19 mouse cellular contexts compared by ENCODE assay signal in genomic region chr16:48326903-48327302, GRCm38 (mm10). TPM values are rescaled to one million over a fixed set of nuclear protein-coding genes. Genes with fewer than 3 reads are reported as not detected.
DNase-seq lines count a peak whose midpoint lies in the region; ATAC-seq lines count a peak whose summit lies in the region.
"Had no signal": no experiment of that assay in that cellular context is flagged by ENCODE, and none has a peak within 500 bp of the region (broad histone marks: within the 10 kb centered on the region; RNA-seq: fewer than 3 reads in every experiment).

No protein-coding gene starts in this region.

- peak; percentile 54 for DNase-seq in heart, adult 11 months
- no peak for DNase-seq in heart, adult 9 months (ENCODE audit: low spot score in 2 of 2)
- DNase-seq in 416B (ENCODE audit: low read depth): peak; percentile 14
- peak; percentile 52 to 62 for DNase-seq in cerebellum, adult 18-20 months
- DNase-seq in embryo, embryonic 11.5 days (ENCODE audit: low read depth, low spot score): peak; percentile 8
- no peak for DNase-seq in left cerebral cortex, postnatal 4 days
- no peak for DNase-seq in urinary bladder, postnatal 25 days (ENCODE audit: low spot score)
- DNase-seq: forebrain, postnatal 0 days; heart, postnatal 14 days; lung, postnatal 14 days had no signal

- no peak overlapping the region for H3K4me2 ChIP-seq in intestine, embryonic 16.5 days (ENCODE audit: low read depth, low read length)
- H3K4me2 ChIP-seq: embryonic facial prominence, embryonic 13.5 days; liver, embryonic 12.5 days; midbrain, embryonic 15.5 days; stomach, embryonic 15.5 days had no signal

- H3K36me3 ChIP-seq in intestine, embryonic 16.5 days (ENCODE audit: control insufficient read depth, insufficient read depth, low read length): no peaks in the 10 kb centered on the region
- H3K36me3 ChIP-seq: embryonic facial prominence, embryonic 13.5 days; liver, embryonic 12.5 days; midbrain, embryonic 15.5 days; stomach, embryonic 15.5 days had no signal

- ATAC-seq in intestine, embryonic 16.5 days: no peak
- ATAC-seq: forebrain, postnatal 0 days; liver, embryonic 12.5 days; midbrain, embryonic 15.5 days had no signal

- no peaks in the 10 kb centered on the region for H3K27me3 ChIP-seq in intestine, embryonic 16.5 days (replicated peaks; ENCODE audit: control insufficient read depth, insufficient read depth, low read length)
- H3K27me3 ChIP-seq: embryonic facial prominence, embryonic 13.5 days; liver, embryonic 12.5 days; midbrain, embryonic 15.5 days; stomach, embryonic 15.5 days had no signal

- H3K27ac ChIP-seq in intestine, embryonic 16.5 days (ENCODE audit: low read length): no peak overlapping the region
- H3K27ac ChIP-seq: embryonic facial prominence, embryonic 13.5 days; liver, embryonic 12.5 days; midbrain, embryonic 15.5 days; stomach, embryonic 15.5 days had no signal

- H3K9me3 ChIP-seq in intestine, embryonic 16.5 days (ENCODE audit: control insufficient read depth, low read length): no peaks in the 10 kb centered on the region
- H3K9me3 ChIP-seq: embryonic facial prominence, embryonic 13.5 days; liver, embryonic 12.5 days; midbrain, embryonic 15.5 days; stomach, embryonic 15.5 days had no signal

- WGBS in intestine, embryonic 16.5 days: 53% methylated on average over 5 of the region's 5 CpGs

- no peak overlapping the region for H3K4me3 ChIP-seq in intestine, embryonic 16.5 days (ENCODE audit: low read length)
- H3K4me3 ChIP-seq: embryonic facial prominence, embryonic 13.5 days; liver, embryonic 12.5 days; midbrain, embryonic 15.5 days; stomach, embryonic 15.5 days had no signal

- no peaks in the 10 kb centered on the region for H3K4me1 ChIP-seq in intestine, embryonic 16.5 days (ENCODE audit: control insufficient read depth, insufficient read depth, low read length)
- H3K4me1 ChIP-seq: embryonic facial prominence, embryonic 13.5 days; liver, embryonic 12.5 days; midbrain, embryonic 15.5 days; stomach, embryonic 15.5 days had no signal

- H3K9ac ChIP-seq in intestine, embryonic 16.5 days (ENCODE audit: low read depth, low read length): no peak overlapping the region
- H3K9ac ChIP-seq: embryonic facial prominence, embryonic 13.5 days; forebrain, postnatal 0 days; liver, embryonic 12.5 days; midbrain, embryonic 15.5 days; stomach, embryonic 15.5 days had no signal

- intact Hi-C loops in left cerebral cortex, postnatal 4 days (cut with DNase I): no loop called here

RNA-seq across cellular contexts. Expression of gene Dppa2, which starts 23.2 kb away (rescaled TPM):
- polyA plus RNA-seq in intestine, embryonic 16.5 days (2015; fragmentation: Nextera tagmentation; extraction: Ambion mirVana): 0.06 TPM in 1 of 2 replicates, not detected in the other
- total RNA-seq in left cerebral cortex, postnatal 4 days (2021): not detected
- total RNA-seq: forebrain, postnatal 0 days; gastrocnemius, postnatal 4 days; heart, postnatal 14 days; left cerebral cortex, postnatal 10 days; neutrophil, adult 5-6 weeks had no signal
- polyA plus RNA-seq: embryonic facial prominence, embryonic 13.5 days; forebrain, postnatal 0 days; large intestine, adult 2 months; liver, embryonic 12.5 days; midbrain, embryonic 15.5 days; stomach, embryonic 15.5 days had no signal

RNA-seq across cellular contexts. Expression of gene Dppa4, which starts 43.4 kb away (rescaled TPM):
- not detected in 2 replicates for polyA plus RNA-seq in intestine, embryonic 16.5 days (2015; fragmentation: Nextera tagmentation; extraction: Ambion mirVana)
- total RNA-seq in left cerebral cortex, postnatal 4 days (2021): not detected
- total RNA-seq: forebrain, postnatal 0 days; gastrocnemius, postnatal 4 days; heart, postnatal 14 days; left cerebral cortex, postnatal 10 days; neutrophil, adult 5-6 weeks had no signal
- polyA plus RNA-seq: embryonic facial prominence, embryonic 13.5 days; forebrain, postnatal 0 days; large intestine, adult 2 months; midbrain, embryonic 15.5 days; stomach, embryonic 15.5 days had no signal

Comparison
In these comparisons a context has a peak if more than half of its experiments do, and no peak if none do; other contexts are left out.
1. DNase-seq: peak in heart, adult 11 months (single experiment), 416B (single experiment), cerebellum, adult 18-20 months (2 of 2) and embryo, embryonic 11.5 days (single experiment); none in heart, adult 9 months (0 of 2), left cerebral cortex, postnatal 4 days (single experiment) and urinary bladder, postnatal 25 days (single experiment).